Mouse (Mus musculus): ENCODE results near the gene Prrt2.

Prrt2 gene

DNA sequence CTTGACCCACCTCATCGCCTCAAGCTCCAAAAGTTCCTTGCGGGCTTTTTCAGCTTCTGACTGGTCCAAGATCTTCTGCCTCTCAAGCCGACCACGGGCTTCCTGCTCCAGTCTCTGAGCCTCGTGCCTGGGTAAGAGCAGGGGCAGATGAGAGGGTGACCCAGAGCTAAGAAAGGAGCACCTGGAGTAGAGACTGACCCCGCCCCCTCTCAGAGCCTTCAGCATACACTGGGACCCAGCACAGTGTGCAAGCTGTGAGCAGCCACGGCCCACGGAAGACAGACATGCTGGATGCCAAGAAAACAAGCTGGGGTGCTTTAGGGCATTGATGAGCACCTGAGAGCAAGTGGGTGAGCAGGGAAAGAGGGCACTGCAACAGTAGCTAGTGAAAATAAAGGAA is 32.2 kb downstream of the Prrt2 start:
- DNase-seq: no peak

DNA sequence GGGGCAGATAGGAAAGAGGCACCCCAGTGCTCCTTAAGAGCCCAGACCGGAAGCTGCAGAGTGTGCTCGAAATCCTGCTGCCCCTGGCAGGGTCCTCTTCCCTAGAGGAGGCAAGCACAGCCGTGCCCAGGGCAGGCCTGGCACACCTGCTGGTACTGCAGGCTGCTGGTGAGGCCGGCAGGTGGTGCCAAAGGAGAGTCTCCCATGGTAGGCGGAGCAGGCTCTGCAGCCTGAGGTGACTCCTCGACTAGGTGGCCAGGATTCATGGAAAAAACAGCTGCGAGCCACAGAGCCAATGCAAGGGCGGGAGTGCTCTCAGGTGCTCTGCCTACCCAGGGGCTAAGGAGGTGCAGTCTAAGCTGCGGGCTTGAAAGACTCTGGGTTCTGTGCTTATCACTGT is 34.7 kb downstream of the Prrt2 start:
- DNase-seq: peak; percentile 59

DNA sequence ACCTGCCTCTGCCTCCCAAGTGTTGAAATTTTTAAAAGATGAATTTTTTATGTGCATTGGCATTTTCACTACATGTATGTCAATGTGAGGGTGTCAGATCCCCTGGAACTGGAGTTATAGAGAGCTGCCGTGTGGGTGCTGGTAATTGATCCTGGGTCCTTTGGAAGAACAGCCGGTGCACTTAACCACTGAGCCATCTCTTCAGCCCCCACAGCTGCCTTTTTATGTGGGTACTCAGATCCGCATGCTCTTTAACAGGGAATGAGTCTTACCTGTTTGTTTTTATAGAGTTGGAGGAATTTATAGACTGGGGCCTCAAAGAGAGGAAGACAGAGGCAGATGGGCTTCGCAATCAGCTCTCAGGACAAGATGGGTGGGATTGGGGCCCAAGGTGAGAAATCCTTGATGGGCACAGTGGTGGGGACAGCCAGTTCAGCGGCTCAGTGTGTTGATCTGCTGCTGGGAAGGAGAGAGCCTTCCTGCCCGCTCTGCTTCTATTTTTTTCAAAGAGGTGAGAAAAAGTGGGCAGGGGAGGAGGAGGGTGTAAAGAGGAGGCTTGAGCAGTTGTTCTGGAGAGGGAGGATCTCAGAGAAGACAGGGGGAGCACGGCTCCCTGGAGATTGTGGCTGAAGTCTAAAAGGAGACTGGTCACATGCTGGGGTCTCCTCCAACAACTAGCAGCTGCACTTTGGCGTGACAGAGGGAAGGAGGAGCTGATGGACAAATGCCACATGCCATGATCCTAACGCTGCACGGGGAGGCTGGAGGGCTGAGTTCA is 36.2 kb downstream of the Prrt2 start:
- no peak for DNase-seq

DNA sequence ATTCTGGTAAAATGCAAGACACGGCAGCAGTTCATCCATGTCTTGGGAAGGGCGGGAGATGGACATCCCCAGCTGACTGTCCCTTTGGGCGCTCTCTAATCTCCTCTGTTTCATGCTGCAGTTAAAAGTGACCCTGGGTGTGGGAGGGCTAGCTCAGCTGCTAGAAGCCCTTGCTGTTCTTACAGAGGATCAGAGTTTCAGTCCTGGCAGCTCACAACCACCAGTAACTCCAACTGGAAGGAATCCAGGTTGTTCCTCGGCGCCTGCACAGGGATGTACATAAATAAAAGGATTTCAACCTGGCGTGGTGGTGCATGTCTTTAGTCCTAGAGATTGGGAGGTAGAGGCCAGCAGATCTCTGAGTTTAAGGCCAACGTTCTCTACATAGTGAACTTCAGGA is 37.9 kb downstream of the Prrt2 start:
- DNase-seq: no peak

DNA sequence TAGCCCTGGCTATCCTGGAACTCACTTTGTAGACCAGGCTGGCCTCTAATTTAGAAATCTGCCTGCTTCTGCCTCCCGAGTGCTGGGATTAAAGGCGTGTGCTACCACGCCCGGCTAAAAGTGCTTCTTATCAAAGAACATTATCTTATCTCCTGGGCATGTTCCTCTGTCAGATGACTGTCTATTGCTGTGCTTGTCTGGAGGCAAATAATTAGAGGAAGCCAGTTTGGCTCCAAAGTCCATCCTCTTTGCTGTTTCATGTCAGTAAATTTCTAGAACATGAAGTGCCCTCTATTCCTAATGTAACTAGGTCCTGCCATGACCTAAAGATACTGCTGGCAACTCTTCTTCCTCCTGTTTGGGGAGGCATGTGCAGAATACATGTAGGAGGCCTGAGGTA is 39.0 kb downstream of the Prrt2 start:
- DNase-seq: no peak

DNA sequence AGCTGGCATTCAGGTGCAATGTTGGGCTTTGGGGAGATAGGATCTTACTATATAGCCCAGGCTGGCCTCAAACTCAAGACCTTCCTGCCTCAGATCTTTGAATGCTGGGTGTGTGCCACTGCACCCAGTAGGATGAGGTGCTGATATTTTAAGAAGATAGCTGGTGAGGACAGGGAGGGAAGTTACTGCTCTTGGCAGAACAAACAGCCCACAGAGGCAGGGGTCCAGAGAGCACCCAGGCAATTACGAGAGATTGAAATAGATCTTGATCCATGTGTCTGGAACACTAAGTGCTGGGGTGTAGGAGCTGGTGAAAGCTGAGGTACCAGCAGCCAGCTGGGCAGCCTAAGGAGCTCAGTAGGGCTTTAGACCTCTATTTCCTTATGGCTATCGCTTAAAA is 39.4 kb downstream of the Prrt2 start:
- DNase-seq: no peak

DNA sequence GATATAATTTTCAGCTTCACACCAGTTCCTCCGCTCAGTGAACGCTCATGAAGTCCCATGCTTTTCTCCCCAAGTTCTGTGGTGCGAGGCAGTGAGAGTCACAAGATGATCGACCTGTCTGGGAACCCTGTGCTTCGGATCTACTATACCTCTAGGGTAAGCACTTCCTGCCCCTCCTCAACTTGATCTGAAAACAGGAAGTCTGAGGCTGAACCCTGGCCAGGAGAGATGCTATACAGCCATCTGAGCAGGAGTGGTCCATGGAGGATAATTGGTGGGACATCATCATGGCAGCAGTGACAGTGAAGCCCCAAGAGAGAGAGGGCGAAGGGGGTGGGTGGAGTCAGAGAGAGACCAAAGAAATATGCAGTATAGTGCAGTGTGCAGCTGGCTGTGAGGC is 42.2 kb downstream of the Prrt2 start:
- DNase-seq: no peak

DNA sequence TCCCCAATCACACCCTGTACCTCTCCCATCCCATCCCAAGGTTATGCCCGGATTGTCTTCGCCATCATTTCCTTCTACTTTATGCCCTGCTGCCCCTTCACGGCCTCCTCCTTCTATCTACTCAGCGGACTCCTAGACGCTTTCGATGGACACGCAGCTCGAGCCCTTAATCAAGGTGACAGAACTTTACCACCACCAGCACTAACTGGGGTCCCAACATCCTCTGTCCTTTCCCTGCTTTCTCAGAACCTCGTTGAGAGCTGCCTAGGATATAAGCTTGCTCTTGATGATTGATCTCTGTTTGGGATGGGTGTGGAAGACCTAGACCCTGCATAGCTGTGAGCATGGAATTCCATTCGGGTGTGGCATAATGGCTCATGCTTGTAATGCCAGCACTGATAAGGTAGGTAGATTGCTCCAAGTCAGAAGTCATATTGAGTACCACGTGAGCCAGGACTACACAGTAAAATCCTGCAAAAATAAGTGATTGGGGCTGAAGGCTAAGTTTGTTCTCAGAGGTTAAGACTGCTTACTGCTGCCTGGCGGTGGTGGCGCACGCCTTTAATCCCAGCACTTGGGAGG is 44.0 kb downstream of the Prrt2 start:
- DNase-seq: no peak

DNA sequence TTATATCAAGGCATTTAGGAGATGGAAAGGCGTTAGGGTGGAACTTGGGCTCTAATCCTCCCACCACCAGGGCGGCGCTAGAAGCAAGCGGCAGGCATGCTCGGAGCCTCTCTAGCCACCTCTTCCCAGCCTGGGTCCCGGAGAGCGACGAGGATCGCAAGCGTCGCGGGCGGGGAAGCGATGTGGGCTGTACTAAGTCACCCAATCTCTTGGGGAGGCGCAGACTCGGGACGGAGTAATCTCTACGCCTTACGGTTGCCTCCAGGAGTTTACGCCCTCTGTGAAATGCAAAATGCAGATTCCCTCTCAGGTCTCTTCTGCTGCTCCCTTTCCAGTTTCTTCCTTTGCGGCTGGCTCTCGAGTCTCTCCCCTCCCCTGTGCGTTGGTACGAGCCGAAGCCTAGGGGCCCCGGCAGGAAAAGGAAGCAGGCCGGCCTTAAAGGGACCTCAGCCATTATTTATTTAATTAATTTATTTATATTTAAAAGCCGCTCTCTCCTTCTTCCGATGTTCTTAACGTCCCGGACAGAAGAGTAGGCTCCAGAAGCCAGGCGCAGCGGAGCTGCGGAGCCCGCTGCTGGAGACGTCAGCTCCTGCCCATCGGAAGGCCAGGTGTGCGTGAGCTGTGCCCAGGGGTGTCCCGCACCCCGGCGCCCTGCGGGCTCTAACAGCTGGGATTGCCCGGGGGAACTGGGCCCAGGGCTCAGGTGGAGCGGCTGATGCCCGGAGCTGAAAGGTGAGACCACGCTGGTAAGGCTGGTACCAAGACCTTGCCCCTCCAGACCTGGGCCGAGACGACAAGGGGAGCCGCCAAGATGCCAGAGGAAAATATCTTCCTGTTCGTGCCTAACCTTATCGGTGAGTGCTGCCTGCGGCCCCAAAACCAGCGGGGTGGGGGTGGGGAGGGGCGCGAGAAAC is 44.8 kb downstream of the Prrt2 start, which contains the start of gene Cdiptos:
Gene Cdiptos, minus strand, starts transcription at position 149 of the 917 bp plus-strand sequence.
- DNase-seq: peak; percentile 99

DNA sequence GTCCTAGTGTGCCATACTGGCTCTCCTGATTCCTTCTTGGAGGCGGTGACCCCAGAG is 45.3 kb downstream of the Prrt2 start, which contains the start of gene Cdipt:
Gene Cdipt, plus strand, starts transcription at position 22 of the 57 bp plus-strand sequence.
- no peak for DNase-seq

DNA sequence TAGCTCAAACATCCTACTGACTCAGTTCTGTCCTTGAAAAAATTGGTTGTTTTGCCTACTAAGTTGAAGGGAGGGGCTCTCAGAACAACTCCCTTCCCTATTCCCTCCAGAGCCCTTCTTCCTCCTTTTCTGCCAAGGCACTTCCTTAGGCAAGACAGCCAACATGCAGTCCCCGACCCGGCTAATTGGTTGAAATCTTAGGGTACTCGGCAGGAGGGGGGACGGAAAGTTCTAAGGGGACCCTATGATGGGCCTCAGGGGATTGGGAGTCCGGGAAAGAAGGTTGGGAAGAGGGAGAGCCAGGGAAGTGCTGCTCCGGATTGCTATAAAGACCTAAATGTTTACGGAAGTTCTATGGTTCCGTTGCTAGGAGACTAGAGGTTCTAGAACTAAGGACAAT is 45.5 kb downstream of the Prrt2 start:
- no peak for DNase-seq

Data from right cerebral cortex, postnatal 14 days (tissue).